Mouse (Mus musculus) thymus, postnatal 14 days (tissue): ENCODE measurements around the gene Coa4.
"Not testable (repeated sequence)": the region's sequence is repeated elsewhere in the genome, so short reads cannot be mapped to it uniquely, and the experiment has no call there.

Experiments used
- DNase-seq: peaks from one replicate; pipeline ENCODE4 v3.0.0; 2021

Coa4 gene

DNA sequence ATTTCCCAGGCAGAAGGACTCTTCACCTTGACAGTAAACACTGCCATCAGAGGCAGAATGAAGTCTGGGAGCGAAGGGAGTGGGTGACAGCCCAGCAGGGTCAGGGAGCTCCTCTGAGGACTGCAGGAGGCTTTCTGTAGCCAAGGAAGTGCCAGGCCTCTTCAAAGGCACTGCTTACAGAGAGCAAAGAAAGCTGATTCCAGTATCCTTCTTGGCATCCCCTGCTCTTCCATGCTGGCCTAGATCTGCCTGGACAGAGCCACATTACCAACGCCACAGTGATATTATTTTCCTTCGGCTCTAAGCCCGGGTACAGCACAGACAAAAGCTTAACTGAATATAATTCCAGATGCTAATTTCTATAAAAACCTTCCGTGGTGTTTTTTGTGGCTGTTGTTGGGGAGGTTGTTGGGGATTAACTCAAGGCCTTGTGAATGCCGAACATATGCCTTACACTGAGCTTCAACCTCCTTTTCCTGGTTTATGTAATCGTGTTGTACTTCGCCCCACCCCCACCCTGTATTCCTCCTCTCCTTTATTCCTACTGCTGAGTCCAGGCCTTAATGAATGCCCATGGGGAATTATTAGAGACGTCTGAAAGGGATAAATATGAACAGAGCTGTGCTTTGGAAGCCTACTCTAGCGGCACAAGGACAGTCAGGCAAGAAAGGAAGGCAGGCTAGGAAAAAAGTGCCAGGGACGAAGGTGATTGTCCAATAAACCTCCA, 25.2 kb downstream of the Coa4 start:
- DNase-seq = no peak

DNA sequence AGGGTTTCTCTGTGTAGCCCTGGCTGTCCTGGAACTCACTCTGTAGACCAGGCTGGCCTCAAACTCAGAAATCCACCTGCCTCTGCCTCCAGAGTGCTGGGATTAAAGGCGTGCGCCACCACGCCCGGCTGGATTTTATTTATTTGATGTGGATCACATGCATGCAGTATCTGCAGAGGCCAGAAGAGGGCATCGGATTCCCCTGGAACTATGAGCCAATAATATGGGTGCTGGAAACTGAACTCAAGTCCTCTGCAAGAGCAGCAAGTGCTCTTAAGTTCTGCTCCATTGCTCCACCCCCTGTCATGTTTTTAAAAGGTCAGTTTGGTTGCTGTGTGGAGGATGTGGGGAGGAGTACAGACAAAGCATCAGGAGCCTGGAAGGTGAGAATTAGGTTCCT, 30.4 kb downstream of the Coa4 start:
- DNase-seq = not testable (repeated sequence)

DNA sequence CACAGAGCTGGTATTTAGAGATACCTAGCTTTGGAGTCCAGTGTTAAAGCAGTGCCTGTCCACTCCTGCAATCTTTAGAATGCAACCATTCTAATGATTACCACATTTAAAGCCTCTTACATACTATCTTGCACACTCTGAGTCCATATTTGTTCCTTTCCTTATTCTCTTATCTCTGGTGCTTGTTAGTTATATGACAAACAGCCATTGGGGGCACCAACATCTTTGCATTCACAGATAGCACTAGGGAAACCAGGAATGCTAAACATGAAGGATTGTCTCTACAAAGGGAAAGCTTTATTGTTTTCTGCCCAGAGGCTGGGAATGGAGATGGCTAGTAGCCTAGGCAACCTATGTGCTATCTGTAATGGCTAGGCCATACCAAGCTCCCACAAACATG, 33.0 kb downstream of the Coa4 start:
- DNase-seq = no peak

DNA sequence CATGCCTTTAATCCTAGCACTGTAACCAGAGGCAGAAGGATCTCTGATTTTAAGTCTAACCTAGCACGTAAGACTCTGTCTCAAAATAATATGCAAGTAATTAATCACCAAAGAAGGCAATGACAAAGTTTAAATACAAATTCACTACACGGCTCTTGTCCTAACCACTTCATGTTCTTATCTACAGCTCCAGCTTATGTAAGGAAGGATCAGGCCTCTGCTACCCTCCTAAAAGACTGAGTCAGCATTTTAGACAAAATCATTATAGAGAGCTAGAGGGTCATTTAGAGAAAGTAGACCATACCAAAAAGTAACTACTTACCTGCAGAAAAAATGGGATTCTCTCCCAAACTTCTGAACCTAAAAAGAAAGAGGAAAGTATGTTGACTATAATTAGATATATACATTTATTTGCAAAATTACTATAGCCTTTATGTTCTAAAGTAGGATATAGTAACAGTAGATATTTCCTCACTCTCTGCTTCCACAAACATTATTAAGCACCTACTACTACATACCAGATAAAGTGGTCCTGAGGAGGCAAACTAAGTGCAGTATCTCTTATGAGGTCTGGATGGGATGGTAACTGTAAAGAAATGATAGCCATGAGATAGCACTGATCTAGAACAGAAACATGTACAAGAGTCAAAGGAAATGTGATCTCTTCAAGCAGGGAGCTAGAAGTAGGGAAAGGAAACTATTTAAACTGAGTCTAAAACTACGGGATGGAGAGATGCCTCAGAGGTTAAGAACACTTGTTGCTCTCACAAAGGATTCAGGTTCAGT, 34.3 kb downstream of the Coa4 start:
- DNase-seq = no peak

DNA sequence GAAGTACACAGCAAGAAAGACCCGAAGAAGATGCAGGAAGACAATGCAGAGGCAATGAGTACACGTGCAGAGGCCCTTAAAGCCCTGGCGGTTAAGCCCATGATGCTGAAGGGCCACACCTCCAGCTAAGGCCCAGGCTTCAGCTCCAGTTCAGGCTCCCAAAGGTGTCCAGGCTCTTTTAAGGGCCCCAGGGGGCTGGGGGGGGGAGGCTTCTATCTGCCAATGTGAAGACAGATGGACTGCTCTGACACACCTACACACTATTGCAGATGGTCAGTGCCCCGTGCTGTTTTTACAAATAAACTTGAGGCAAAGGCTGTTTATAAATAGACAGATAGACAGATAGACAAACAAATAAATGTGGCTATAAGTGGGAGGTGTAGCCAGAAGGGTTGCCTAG, 35.2 kb downstream of the Coa4 start:
- DNase-seq = no peak

DNA sequence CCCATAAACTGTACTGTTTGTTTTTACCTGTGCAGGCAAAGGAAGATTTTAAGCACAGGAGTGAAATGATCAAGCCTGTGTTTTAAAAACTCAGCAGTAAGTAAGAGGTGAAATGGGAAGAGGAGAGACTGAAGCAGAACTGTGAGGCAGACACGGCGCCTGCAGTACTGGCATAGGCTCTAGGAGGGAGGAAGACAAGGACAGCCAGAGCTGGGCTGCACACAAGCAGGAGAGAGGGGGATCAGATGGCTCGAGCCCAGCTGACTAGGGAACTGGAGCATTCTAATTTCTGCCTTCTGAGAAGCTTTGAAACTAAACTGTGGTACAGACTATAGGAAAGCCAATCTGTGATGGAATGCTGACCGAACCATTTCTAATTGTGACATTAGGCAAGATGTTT, 35.8 kb downstream of the Coa4 start:
- no peak for DNase-seq

DNA sequence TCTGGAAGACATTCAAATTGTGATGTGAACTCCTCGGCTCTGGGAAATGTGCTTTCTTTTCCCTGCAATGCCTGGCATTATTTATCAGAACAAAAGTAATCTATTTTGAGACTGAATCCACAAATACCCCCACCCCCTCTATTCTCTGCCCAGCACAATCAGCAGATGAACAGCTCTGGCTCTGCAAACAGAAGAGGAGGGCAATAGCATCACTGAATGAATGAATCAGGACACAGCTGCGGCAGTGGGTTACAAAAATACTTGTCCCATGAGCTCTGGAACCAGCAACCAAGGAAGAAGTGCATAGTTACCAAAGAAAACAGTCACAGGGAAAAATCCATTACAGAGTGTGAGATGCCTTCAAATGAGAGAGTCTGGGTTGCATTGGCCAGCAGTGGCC, 41.9 kb downstream of the Coa4 start:
- DNase-seq = no peak

DNA sequence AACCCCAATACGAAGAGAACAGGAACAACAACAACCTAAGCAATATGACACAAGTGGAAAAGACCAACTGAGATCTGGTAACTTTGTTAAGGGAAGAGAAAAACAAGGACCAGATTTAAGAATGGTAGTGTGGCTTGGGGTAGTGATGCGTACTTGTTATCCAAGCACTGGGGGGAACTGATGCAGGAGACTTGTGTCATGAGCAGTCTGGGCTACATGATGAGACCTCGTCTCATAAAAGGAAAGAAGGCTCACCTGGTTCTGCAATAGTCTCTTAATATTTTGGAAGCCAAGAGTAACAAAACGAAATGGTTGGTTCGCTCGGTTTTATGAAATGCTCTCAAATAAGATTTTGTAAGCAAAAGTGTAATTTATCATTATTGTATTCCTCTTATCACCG, 45.4 kb downstream of the Coa4 start:
- no peak for DNase-seq

DNA sequence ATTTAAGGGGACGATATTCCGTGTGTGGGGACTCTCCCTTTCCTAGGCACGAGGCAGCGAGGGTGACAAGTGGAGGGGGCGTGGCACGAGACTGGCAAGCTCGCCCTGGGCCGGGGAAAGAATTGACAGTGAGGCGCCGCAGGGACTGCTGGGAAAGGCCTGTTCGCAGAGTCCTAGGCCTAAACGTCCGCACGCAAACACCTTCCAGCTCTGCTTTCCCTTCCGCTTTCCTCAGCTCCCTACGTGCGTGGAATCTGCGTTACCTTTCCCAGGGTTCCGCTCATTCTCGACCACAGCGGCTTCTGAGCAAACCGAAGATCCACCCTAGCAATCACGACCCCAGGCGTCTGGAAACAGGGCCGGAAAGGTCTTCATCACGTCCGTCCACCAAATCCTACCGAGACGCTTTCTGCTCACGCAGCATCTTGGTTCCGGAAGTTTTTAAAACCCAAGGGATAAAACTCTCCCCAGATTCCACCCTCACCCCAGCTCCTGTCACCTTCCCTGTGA, 45.9 kb downstream of the Coa4 start:
- peak; percentile 89 for DNase-seq

DNA sequence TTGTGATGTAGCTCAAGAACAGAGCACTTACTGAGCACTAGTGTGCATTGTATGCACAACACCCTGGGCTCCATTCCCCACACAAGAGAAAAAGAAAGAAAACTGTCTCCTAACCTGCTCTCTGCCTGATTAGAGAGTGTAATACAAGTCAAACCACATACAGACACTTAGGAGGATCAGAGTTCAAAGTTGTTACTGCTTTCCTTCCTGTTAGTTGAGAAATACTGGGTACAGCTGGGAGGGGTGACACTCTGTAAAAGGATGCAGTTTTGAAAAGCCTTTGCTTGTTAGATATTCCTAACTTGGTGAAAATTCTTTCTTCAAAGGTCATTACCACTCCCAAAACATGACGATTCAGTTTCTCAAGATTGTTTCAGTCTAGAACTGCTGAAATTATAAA, 52.9 kb downstream of the Coa4 start:
- no peak for DNase-seq
